Mouse (Mus musculus) MEL (cell line): Measurements from ENCODE around the gene Marc1. TPM values are rescaled to one million over a fixed set of nuclear protein-coding genes. Genes with fewer than 3 reads are reported as not detected.
A peak's percentile ranks its signal among the peaks of the same experiment; 100 is the strongest.

ENCODE experiments used
- DNase-seq: peaks from one replicate; pipeline ENCODE4 v3.0.0; 2011; ENCODE audit warnings: low read depth, low spot score
- H3K27ac ChIP-seq: 2 replicates; pipeline ENCODE4 v1.5.1; 2012; ENCODE audit warnings: low read depth, mild to moderate bottlenecking, control low read depth, low read length, moderate library complexity; ENCODE audit not compliant: control insufficient read depth
- H3K27me3 ChIP-seq, 2 experiments: fragments of 150-350 bp in 1 of 2; sonication (generic) in 1 of 2; 2 replicates each; pipeline ENCODE4 v1.6.1; 2012; ENCODE audit warnings: low read length in 2 of 2, mild to moderate bottlenecking in 2 of 2, improper control_type of control experiment in 1 of 2, moderate library complexity in 1 of 2; ENCODE audit not compliant: insufficient read depth in 2 of 2, control insufficient read depth in 1 of 2
- H3K36me3 ChIP-seq, 2 experiments: 2 replicates each; pipeline ENCODE4 v1.6.1; 2012 to 2014; ENCODE audit warnings: low read length in 2 of 2, improper control_type of control experiment in 1 of 2, inconsistent platforms in 1 of 2, mild to moderate bottlenecking in 1 of 2; ENCODE audit not compliant: insufficient read depth in 2 of 2, control insufficient read depth in 1 of 2
- H3K4me1 ChIP-seq, 2 experiments: fragments of 150-350 bp in 1 of 2; sonication (generic) in 1 of 2; 2 replicates each; pipeline ENCODE4 v1.6.1; 2012; ENCODE audit warnings: low read length in 2 of 2, improper control_type of control experiment in 1 of 2, mild to moderate bottlenecking in 1 of 2; ENCODE audit not compliant: insufficient read depth in 2 of 2, control insufficient read depth in 1 of 2
- H3K4me3 ChIP-seq, 2 experiments: fragments of 150-350 bp in 1 of 2; sonication (generic) in 1 of 2; 2 replicates each; pipeline ENCODE4 v1.5.1; 2012; ENCODE audit warnings: low read depth in 2 of 2, low read length in 2 of 2, mild to moderate bottlenecking in 2 of 2, moderate library complexity in 2 of 2, control low read depth in 1 of 2, improper control_type of control experiment in 1 of 2; ENCODE audit not compliant: control insufficient read depth in 1 of 2, insufficient read depth in 1 of 2
- H3K79me2 ChIP-seq: 2 replicates; pipeline ENCODE4 v1.6.1; 2012; ENCODE audit warnings: mild to moderate bottlenecking, low read length, moderate library complexity; ENCODE audit not compliant: control insufficient read depth, poor library complexity, insufficient read depth
- H3K9ac ChIP-seq: 2 replicates; pipeline ENCODE4 v1.6.1; 2012; ENCODE audit warnings: low read depth, mild to moderate bottlenecking, control low read depth, low read length, moderate library complexity; ENCODE audit not compliant: control insufficient read depth, poor library complexity, severe bottlenecking
- H3K9me3 ChIP-seq: fragments of 150-350 bp; sonication (generic); replicated peaks from 2 replicates; pipeline ENCODE4 v1.6.1; 2012; ENCODE audit warnings: mild to moderate bottlenecking, low read length, improper control_type of control experiment, moderate library complexity; ENCODE audit not compliant: insufficient read depth
- BHLHE40 ChIP-seq: IDR thresholded peaks from 2 replicates; pipeline ENCODE4 v1.6.1; 2012; ENCODE audit warnings: low read depth, mild to moderate bottlenecking, inconsistent platforms, low read length, improper control_type of control experiment, borderline replicate concordance
- CTCF ChIP-seq, 3 experiments: IDR thresholded peaks in 2 of 3; conservative IDR thresholded peaks in 1 of 3; 2 replicates each; pipeline ENCODE4 v1.5.1; 2011 to 2012; ENCODE audit warnings: low read length in 3 of 3, low read depth in 2 of 3, mild to moderate bottlenecking in 2 of 3, improper control_type of control experiment in 1 of 3, inconsistent platforms in 1 of 3, mixed read lengths in 1 of 3, moderate library complexity in 1 of 3; ENCODE audit not compliant: control insufficient read depth in 1 of 3, insufficient read depth in 1 of 3, poor library complexity in 1 of 3, severe bottlenecking in 1 of 3
- JUND ChIP-seq: IDR thresholded peaks from 2 replicates; pipeline ENCODE4 v1.6.1; 2011; ENCODE audit warnings: low read depth, mild to moderate bottlenecking, improper control_type of control experiment, low read length
- MAZ ChIP-seq: IDR thresholded peaks from 2 replicates; pipeline ENCODE4 v1.6.1; 2012; ENCODE audit warnings: low read depth, mild to moderate bottlenecking, inconsistent platforms, low read length, improper control_type of control experiment
- MEF2A ChIP-seq: IDR thresholded peaks from 2 replicates; pipeline ENCODE4 v1.6.1; 2014; ENCODE audit warnings: low read depth, mild to moderate bottlenecking, inconsistent platforms, low read length, improper control_type of control experiment; ENCODE audit not compliant: poor library complexity, insufficient replicate concordance, severe bottlenecking; ENCODE audit errors: extremely low read depth
- MXI1 ChIP-seq: IDR thresholded peaks from 2 replicates; pipeline ENCODE4 v1.6.1; 2011; ENCODE audit warnings: mild to moderate bottlenecking, low read depth, low read length, improper control_type of control experiment
- POLR2A ChIP-seq, 2 experiments: IDR thresholded peaks; 2 replicates each; pipeline ENCODE4 v1.6.1; 2011 to 2012; ENCODE audit warnings: low read length in 2 of 2, mild to moderate bottlenecking in 2 of 2, control low read depth in 1 of 2, improper control_type of control experiment in 1 of 2, low read depth in 1 of 2, moderate library complexity in 1 of 2; ENCODE audit not compliant: control insufficient read depth in 1 of 2, insufficient read depth in 1 of 2, poor library complexity in 1 of 2
- POLR2AphosphoS2 ChIP-seq: IDR thresholded peaks from 2 replicates; pipeline ENCODE4 v1.6.1; 2011; ENCODE audit warnings: low read length, improper control_type of control experiment
- POLR2AphosphoS5 ChIP-seq: IDR thresholded peaks from 2 replicates; pipeline ENCODE4 v1.6.1; 2012; ENCODE audit warnings: low read depth, borderline replicate concordance, mild to moderate bottlenecking, inconsistent platforms, low read length, moderate library complexity, mixed read lengths
- RAD21 ChIP-seq: IDR thresholded peaks from 2 replicates; pipeline ENCODE4 v1.6.1; 2011; ENCODE audit warnings: mild to moderate bottlenecking, low read depth, low read length, improper control_type of control experiment
- RCOR1 ChIP-seq: IDR thresholded peaks from 2 replicates; pipeline ENCODE4 v1.6.1; 2012; ENCODE audit warnings: low read depth, mild to moderate bottlenecking, inconsistent platforms, low read length, improper control_type of control experiment
- SMC3 ChIP-seq: IDR thresholded peaks from 2 replicates; pipeline ENCODE4 v1.6.1; 2011; ENCODE audit warnings: low read depth, low read length, improper control_type of control experiment
- TAL1 ChIP-seq: IDR thresholded peaks from 2 replicates; pipeline ENCODE4 v1.6.1; 2012; ENCODE audit warnings: mild to moderate bottlenecking, inconsistent platforms, low read length, moderate library complexity, mixed read lengths
- USF1 ChIP-seq: IDR thresholded peaks from 2 replicates; pipeline ENCODE4 v1.6.1; 2014; ENCODE audit warnings: low read depth, mild to moderate bottlenecking, inconsistent platforms, low read length, improper control_type of control experiment, moderate library complexity
- ZC3H11A ChIP-seq: IDR thresholded peaks from 2 replicates; pipeline ENCODE4 v1.6.1; 2012; ENCODE audit warnings: low read depth, mild to moderate bottlenecking, inconsistent platforms, low read length, improper control_type of control experiment
- ZMIZ1 ChIP-seq: IDR thresholded peaks from 2 replicates; pipeline ENCODE4 v1.6.1; 2012; ENCODE audit warnings: low read depth, mild to moderate bottlenecking, inconsistent platforms, low read length, improper control_type of control experiment, moderate library complexity
- polyA plus RNA-seq, 2 experiments: library from polyadenylated mRNA; stranded (reverse) in 1 of 2; unstranded in 1 of 2; fragments of >175 nt in 1 of 2; fragments of >200 nt in 1 of 2; gene quantifications; 2 replicates each; pipeline versions ENCODE4 v1.2.1 to v1.2.4; 2012; ENCODE audit warnings: low replicate concordance in 2 of 2, low read depth in 1 of 2; ENCODE audit not compliant: insufficient read length in 2 of 2, insufficient read depth in 1 of 2, missing spikeins in 1 of 2
- total RNA-seq: library from RNA; depleted of rRNA; stranded (reverse); fragments of 300-350 nt; gene quantifications from 2 replicates; pipeline ENCODE4 v1.2.3, GENCODE M21; 2012

Gene Marc1
- total and polyA plus RNA-seq, 3 experiments = 0.08 to 0.10 TPM; not detected in 1

GRCm38 (mm10) chr1:184853339-184853738 lies 42.2 kb upstream of the Marc1 start:
- Histone ChIP-seq H3K36me3 (peaks cover 0 to 3% of the 10 kb centered on the region in 2 experiments; a peak in 1 of 4 replicates), H3K9me3 (no peaks in the 10 kb centered on the region), H3K27ac (no peak overlapping the region), H3K4me3 (peak overlapping the region in 1 of 2 experiments; percentile 31; a peak in 2 of 4 replicates), H3K9ac (peak overlapping the region; percentile 13; the same call in 1 of the 2 replicates), H3K27me3 (no peaks in the 10 kb centered on the region), H3K4me1 (peaks cover 0 to 7% of the 10 kb centered on the region in 2 experiments; a peak in 1 of 4 replicates), H3K79me2 (no peaks in the 10 kb centered on the region)
- TF ChIP-seq TAL1 (no peak), USF1 (no peak), MXI1 (no peak), MAZ (peak; percentile 53; the same call in 1 of the 2 replicates), CTCF (IDR thresholded peaks at IDR 0.05 in 2 of 3, conservative IDR thresholded peaks at IDR 0.05 in 1 of 3; ENCODE audit: control insufficient read depth in 1 of 3, insufficient read depth in 1 of 3, low read depth in 2 of 3, low read length in 3 of 3, poor library complexity in 1 of 3, severe bottlenecking in 1 of 3) (peak; percentile 65 to 77 (median 72)), SMC3 (peak; percentile 81), RAD21 (peak; percentile 50), JUND (no peak), ZC3H11A (peak; percentile 42; the same call in 1 of the 2 replicates), ZMIZ1 (no peak)
- DNase-seq = peak; percentile 68

GRCm38 (mm10) chr1:184851741-184852618 lies 40.9 kb upstream of the Marc1 start:
- peaks cover 0 to 6% of the 10 kb centered on the region in 2 experiments; a peak in 1 of 4 replicates for H3K36me3 ChIP-seq
- TF ChIP-seq RAD21 (peak; percentile 5), ZMIZ1 (no peak), POLR2AphosphoS5 (no peak), POLR2A (IDR thresholded peaks at IDR 0.05; ENCODE audit: control insufficient read depth in 1 of 2, insufficient read depth in 1 of 2, low read depth in 1 of 2, low read length in 2 of 2, poor library complexity in 1 of 2) (no peak), SMC3 (peak; percentile 46), MEF2A (no peak), BHLHE40 (peak; percentile 48; the same call in 1 of the 2 replicates), POLR2AphosphoS2 (no peak), CTCF (IDR thresholded peaks at IDR 0.05 in 2 of 3, conservative IDR thresholded peaks at IDR 0.05 in 1 of 3; ENCODE audit: control insufficient read depth in 1 of 3, insufficient read depth in 1 of 3, low read depth in 2 of 3, low read length in 3 of 3, poor library complexity in 1 of 3, severe bottlenecking in 1 of 3) (peak; percentile 47 to 59 (median 51)), RCOR1 (no peak)
- no peaks in the 10 kb centered on the region for H3K79me2 ChIP-seq
- peak; percentile 72 for DNase-seq
- H3K4me1 ChIP-seq = peaks cover 3 to 7% of the 10 kb centered on the region in 2 experiments; a peak in 3 of 4 replicates
- peak overlapping the region in 1 of 2 experiments; percentile 9; a peak in 1 of 4 replicates for H3K4me3 ChIP-seq
- H3K9me3 ChIP-seq = no peaks in the 10 kb centered on the region
- H3K27ac ChIP-seq = no peak overlapping the region
- H3K9ac ChIP-seq = no peak overlapping the region
- no peaks in the 10 kb centered on the region for H3K27me3 ChIP-seq
